Mouse (Mus musculus): Measurements from ENCODE around the gene Dkc1.
"Not testable (repeated sequence)": the region's sequence is repeated elsewhere in the genome, so short reads cannot be mapped to it uniquely, and the experiment has no call there.

Dkc1 gene

GRCm38 (mm10) chrX:75138182-75138581 is 42.5 kb downstream of the Dkc1 start:
- in situ Hi-C loops (cut with MseI, MboI): no loop called here

- in situ Hi-C loops (cut with MseI, MboI): not testable (repeated sequence)
Observed at GRCm38 (mm10) chrX:75143124-75143555, 47.5 kb downstream of the Dkc1 start.

- in situ Hi-C loops (cut with MseI, MboI): no loop called here
Observed at GRCm38 (mm10) chrX:75148414-75148813, 52.8 kb downstream of the Dkc1 start.

GRCm38 (mm10) chrX:75150304-75150703 is 54.6 kb downstream of the Dkc1 start:
- in situ Hi-C loops (cut with MseI, MboI): no loop called here

GRCm38 (mm10) chrX:75152249-75152648 is 56.6 kb downstream of the Dkc1 start:
- in situ Hi-C loops (cut with MseI, MboI): no loop called here

GRCm38 (mm10) chrX:75155576-75156243 is 60.1 kb downstream of the Dkc1 start:
- in situ Hi-C loops (cut with MseI, MboI): no loop called here

Data from mouse trophoblast stem cell (cell line).